Mouse (Mus musculus) hindbrain, embryonic 15.5 days (tissue): Measurements from ENCODE around the gene Bid. TPM values are rescaled to one million over a fixed set of nuclear protein-coding genes. Genes with fewer than 3 reads are reported as not detected.

Experiments used
- ATAC-seq: fragments of 200-750 bp; cut with Nextera tagmentation; 2 replicates; pipeline ENCODE4 v1.8.0; 2017; ENCODE audit warnings: low read depth, moderate number of reproducible peaks, moderate TSS enrichment; ENCODE audit not compliant: low FRiP score
- H3K27ac ChIP-seq: fragments of 300-500 bp; sonication (generic); replicated peaks from 2 replicates; pipeline ENCODE4 v1.5.1; 2015; ENCODE audit warnings: mild to moderate bottlenecking, inconsistent platforms
- H3K27me3 ChIP-seq: fragments of 300-500 bp; sonication (generic); 2 replicates; pipeline ENCODE4 v1.6.1; 2015; ENCODE audit warnings: control low read depth, inconsistent platforms
- H3K36me3 ChIP-seq: fragments of 300-500 bp; sonication (generic); 2 replicates; pipeline ENCODE4 v1.6.1; 2015; ENCODE audit warnings: control low read depth, inconsistent platforms
- H3K4me1 ChIP-seq: fragments of 300-500 bp; sonication (generic); replicated peaks from 2 replicates; pipeline ENCODE4 v1.6.1; 2015; ENCODE audit warnings: control low read depth, inconsistent platforms
- H3K4me2 ChIP-seq: fragments of 300-500 bp; sonication (generic); 2 replicates; pipeline ENCODE4 v1.6.1; 2015; ENCODE audit warnings: moderate library complexity, mild to moderate bottlenecking, inconsistent platforms
- H3K4me3 ChIP-seq: fragments of 300-500 bp; sonication (generic); 2 replicates; pipeline ENCODE4 v1.5.1; 2015; ENCODE audit warnings: mild to moderate bottlenecking, inconsistent platforms
- H3K9ac ChIP-seq: fragments of 300-500 bp; sonication (generic); 2 replicates; pipeline ENCODE4 v1.6.1; 2015; ENCODE audit warnings: inconsistent platforms
- H3K9me3 ChIP-seq: fragments of 300-500 bp; sonication (generic); 2 replicates; pipeline ENCODE4 v1.6.1; 2016; ENCODE audit warnings: control low read depth, inconsistent platforms
- WGBS: fragments of 180-500 bp; shearing (Covaris S2); methylation state at CpG from one replicate; pipeline ENCODE4 v1.1.7; 2015; 5-methylcytosine and 5-hydroxymethylcytosine counted together
- polyA plus RNA-seq: library from polyadenylated mRNA; unstranded; fragments of >200 nt; fragmentation: Nextera tagmentation; extraction: Ambion mirVana; gene quantifications from 2 replicates; pipeline ENCODE4 v1.2.1, GENCODE M21; 2015

Bid gene
- polyA plus RNA-seq, 1 experiment from 2014 or later, result 39.1 TPM

DNA sequence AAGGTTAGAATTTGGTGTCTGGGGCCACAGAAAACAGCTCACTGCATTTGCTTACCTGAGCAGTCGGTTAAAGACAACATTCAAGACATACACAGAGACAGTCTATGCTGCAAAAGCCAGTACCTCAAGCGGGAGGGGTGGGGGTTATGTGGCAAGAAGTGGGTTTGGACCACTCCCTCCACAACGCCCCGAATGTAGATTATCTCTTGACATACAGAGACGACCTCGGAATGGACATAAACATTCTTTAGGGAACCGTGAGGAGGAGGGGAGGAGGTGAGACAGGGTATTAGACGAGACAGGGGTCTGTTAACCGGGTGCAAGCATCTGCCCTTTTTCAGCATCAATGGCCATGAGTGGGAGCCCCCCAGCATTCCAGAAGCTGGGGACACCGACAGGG, 26.9 kb upstream of the Bid start:
- Histone ChIP-seq H3K4me1 (no peaks in the 10 kb centered on the region), H3K4me2 (no peak overlapping the region), H3K4me3 (no peak overlapping the region), H3K27ac (no peak overlapping the region), H3K36me3 (peaks cover 34% of the 10 kb centered on the region), H3K27me3 (no peaks in the 10 kb centered on the region), H3K9ac (no peak overlapping the region), H3K9me3 (no peaks in the 10 kb centered on the region)
- 87% methylated on average over 10 of the region's 10 CpGs for WGBS
- ATAC-seq, result no peak

DNA sequence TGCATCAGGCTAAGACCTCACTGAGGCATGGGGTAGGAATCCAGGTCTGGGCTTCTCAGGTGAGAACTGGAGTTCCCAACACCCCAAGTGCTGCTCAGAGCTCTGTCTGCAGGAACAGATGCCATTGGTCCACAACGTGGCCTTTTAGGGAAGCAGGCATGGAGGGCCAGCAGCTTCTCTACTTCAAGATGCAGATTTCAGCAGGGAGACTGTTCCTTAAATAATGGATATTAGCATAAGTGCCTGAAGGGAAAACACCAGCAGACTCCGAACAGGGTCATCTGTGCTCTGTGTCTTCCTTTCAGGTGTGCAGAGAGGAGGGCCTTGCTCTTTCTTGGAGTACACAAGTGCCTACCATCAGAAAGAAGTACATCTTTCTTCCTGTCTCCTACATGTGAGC, 26.4 kb upstream of the Bid start:
- Histone ChIP-seq H3K27me3 (no peaks in the 10 kb centered on the region), H3K27ac (no peak overlapping the region), H3K4me1 (no peaks in the 10 kb centered on the region), H3K36me3 (peaks cover 30% of the 10 kb centered on the region), H3K4me2 (no peak overlapping the region), H3K9me3 (no peaks in the 10 kb centered on the region), H3K9ac (no peak overlapping the region), H3K4me3 (no peak overlapping the region)
- ATAC-seq, result no peak
- WGBS, result 65% methylated on average over 2 of the region's 2 CpGs

DNA sequence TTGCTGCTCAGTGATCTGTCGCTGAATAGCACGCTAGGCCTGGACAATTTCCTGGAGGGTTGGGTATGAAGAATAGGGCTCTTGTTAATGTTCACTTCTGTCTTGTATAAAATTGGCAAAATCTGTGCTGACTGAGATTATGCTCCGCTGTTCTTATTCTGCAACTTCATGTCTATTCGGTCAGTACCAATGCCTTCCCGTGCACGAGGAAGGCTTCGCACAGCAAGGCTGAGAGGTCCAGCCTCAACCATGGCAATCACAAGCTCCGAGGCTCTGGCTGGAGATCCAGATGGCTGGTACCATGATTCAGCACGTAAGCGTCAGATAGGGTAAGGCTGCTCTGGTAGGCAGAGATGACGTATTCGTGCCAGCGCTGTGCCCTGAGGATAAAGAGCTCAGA, 24.9 kb upstream of the Bid start:
- H3K27ac ChIP-seq, result no peak overlapping the region
- H3K4me1 ChIP-seq, result no peaks in the 10 kb centered on the region
- no peak overlapping the region for H3K4me3 ChIP-seq
- H3K27me3 ChIP-seq, result no peaks in the 10 kb centered on the region
- H3K9ac ChIP-seq, result no peak overlapping the region
- H3K36me3 ChIP-seq, result peaks cover 20% of the 10 kb centered on the region
- no peak for ATAC-seq
- H3K9me3 ChIP-seq, result no peaks in the 10 kb centered on the region
- no peak overlapping the region for H3K4me2 ChIP-seq
- WGBS, result 95% methylated on average over 13 of the region's 13 CpGs

DNA sequence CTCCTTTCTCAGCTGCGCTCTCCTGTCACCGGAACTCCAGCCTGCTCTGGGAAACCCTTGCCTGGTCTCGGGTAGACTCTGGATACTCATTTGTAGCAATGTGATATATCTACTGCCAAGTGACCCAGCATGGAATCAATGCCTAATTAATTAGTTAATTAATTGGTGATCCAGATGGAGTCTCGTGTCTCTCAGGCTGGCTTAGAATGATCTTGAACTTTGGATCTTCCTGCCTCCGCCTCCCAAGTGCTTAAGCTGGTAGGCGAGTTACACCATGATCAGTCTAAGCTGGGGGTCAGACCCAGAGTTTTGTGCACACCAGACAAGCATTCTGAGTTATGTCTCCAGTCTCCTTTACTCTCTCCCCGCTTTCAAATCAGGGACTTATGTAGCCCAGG, 24.4 kb upstream of the Bid start:
- H3K36me3 ChIP-seq, result peaks cover 17% of the 10 kb centered on the region
- H3K4me2 ChIP-seq, result no peak overlapping the region
- H3K9ac ChIP-seq, result no peak overlapping the region
- no peak overlapping the region for H3K27ac ChIP-seq
- no peaks in the 10 kb centered on the region for H3K4me1 ChIP-seq
- H3K9me3 ChIP-seq, result no peaks in the 10 kb centered on the region
- WGBS, result 78% methylated on average over 7 of the region's 7 CpGs
- no peaks in the 10 kb centered on the region for H3K27me3 ChIP-seq
- no peak for ATAC-seq
- H3K4me3 ChIP-seq, result no peak overlapping the region

DNA sequence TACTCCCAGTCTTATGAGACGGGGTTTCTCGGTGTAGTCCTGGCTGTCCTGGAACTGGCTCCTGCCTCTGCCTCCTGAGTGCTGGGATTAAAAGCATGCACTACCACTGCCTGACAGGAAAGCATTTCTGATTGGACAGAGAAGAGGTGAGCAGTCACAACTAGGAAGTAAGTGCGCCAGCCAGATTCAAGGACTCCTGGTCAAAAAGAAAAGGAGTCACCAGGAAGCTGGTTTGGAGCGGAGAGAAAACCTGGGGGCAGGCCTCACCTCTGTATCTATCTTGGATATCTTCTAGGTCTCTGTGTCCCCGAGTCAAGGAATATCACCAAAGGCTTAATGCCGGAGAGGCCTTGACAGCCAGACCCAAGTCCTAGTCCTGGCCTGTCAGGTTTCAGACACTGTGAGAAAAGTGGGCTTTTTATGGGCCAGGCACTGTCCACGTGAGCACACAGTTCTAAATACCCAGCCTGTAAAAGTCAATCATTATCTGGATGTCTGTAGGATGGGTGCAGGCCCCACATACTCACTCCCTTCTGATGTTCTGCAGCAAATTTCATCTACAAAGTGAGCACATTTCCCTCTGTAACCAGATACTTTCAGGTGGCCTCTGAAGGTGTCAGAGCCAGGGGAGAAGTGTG, 23.9 kb upstream of the Bid start:
- no peak overlapping the region for H3K4me3 ChIP-seq
- no peak overlapping the region for H3K4me2 ChIP-seq
- ATAC-seq, result no peak
- H3K9ac ChIP-seq, result no peak overlapping the region
- no peak overlapping the region for H3K27ac ChIP-seq
- WGBS, result 92% methylated on average over 7 of the region's 7 CpGs
- H3K36me3 ChIP-seq, result peaks cover 11% of the 10 kb centered on the region
- no peaks in the 10 kb centered on the region for H3K9me3 ChIP-seq
- no peaks in the 10 kb centered on the region for H3K4me1 ChIP-seq
- no peaks in the 10 kb centered on the region for H3K27me3 ChIP-seq

DNA sequence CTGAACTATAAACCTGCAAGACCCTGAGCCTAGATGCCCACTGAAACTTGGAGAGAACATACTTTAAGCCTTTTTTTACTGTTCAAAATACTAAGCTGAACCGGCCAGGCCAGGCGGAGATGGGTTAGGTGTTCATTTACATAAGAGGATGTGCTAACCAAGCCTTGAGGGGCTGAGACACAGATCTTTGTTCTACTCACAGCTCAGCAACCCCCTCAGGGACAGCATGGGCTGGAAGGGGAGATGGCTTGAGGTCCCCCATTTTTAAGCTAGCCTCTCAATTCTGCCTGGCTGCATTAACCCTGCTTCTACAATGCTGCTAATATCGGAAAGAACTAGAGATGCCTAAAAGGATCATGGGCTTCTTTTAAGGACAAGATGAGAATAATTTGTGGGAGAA, 23.1 kb upstream of the Bid start:
- Histone ChIP-seq H3K27ac (no peak overlapping the region), H3K27me3 (no peaks in the 10 kb centered on the region), H3K4me2 (no peak overlapping the region), H3K9ac (no peak overlapping the region), H3K36me3 (peaks cover 6% of the 10 kb centered on the region; the same call in 1 of the 2 replicates), H3K4me3 (no peak overlapping the region), H3K9me3 (no peaks in the 10 kb centered on the region), H3K4me1 (no peaks in the 10 kb centered on the region)
- WGBS, result 84% methylated on average over 3 of the region's 3 CpGs
- no peak for ATAC-seq

DNA sequence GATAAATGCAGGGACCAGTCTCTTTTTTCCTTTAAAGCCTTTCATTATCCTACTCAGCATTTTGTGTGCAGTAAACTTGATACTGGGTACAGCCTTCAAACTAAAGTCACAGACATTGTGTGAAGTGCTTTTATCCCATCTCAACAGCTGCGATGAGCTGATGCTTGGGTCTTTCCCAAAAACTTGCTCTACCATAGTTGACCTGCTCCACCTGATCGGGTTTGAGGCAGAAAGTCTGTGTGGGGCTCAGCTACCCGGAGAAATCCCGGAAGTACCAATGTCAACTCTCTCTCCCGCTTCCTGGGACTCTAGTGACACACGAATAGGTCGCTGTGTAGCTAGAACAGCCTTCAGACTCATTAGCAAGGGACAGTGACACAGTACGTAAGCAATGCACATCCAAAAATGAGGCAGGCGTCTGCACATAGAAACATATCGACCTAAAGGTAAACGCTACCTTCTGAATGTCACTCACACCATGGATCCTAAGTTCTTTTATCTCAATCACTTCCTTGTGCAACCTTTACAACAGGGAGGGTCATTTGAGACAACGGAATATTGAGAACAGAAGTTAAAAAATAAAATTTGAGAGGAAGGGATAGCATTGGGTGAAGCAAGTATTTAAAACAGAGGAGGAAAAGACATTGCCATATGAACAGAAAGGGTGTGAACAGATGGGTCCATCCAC, 22.3 kb upstream of the Bid start:
- no peaks in the 10 kb centered on the region for H3K4me1 ChIP-seq
- no peak for ATAC-seq
- peaks cover 15% of the 10 kb centered on the region for H3K36me3 ChIP-seq
- no peaks in the 10 kb centered on the region for H3K9me3 ChIP-seq
- no peaks in the 10 kb centered on the region for H3K27me3 ChIP-seq
- H3K4me3 ChIP-seq, result no peak overlapping the region
- no peak overlapping the region for H3K9ac ChIP-seq
- no peak overlapping the region for H3K4me2 ChIP-seq
- WGBS, result 93% methylated on average over 12 of the region's 12 CpGs
- H3K27ac ChIP-seq, result no peak overlapping the region

DNA sequence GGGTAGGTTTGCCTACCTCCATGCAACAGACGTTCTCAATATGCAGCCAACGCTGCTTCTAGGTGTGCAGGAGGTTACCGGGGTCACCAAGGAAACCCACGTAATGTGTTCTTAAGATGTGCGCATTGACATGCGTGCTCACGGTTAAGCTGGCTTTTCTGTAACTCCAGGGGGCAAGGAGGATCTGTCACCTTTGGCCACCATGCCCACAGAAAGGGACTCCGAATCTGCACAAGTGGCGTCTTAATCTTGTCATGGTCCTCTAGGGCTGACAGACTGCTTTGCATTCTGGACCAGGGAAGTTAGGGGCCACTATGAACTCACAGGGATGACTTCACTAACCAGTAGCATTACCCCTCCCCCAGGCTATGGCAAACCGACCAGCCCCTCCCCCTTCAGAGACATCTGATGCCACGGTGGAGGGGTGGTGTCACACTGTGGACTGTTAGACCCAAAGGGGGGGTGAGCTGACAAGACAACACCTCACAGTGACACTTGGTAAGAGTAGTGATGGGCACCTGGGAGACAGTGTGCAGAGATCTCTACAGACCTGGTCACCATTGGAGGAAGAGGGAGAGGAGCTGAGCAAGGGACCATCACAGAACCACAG, 21.5 kb upstream of the Bid start:
- no peaks in the 10 kb centered on the region for H3K27me3 ChIP-seq
- no peak overlapping the region for H3K9ac ChIP-seq
- no peak overlapping the region for H3K4me2 ChIP-seq
- no peak overlapping the region for H3K4me3 ChIP-seq
- H3K36me3 ChIP-seq, result peaks cover 21% of the 10 kb centered on the region
- no peak overlapping the region for H3K27ac ChIP-seq
- H3K4me1 ChIP-seq, result no peaks in the 10 kb centered on the region
- no peak for ATAC-seq
- no peaks in the 10 kb centered on the region for H3K9me3 ChIP-seq
- WGBS, result 83% methylated on average over 11 of the region's 11 CpGs

DNA sequence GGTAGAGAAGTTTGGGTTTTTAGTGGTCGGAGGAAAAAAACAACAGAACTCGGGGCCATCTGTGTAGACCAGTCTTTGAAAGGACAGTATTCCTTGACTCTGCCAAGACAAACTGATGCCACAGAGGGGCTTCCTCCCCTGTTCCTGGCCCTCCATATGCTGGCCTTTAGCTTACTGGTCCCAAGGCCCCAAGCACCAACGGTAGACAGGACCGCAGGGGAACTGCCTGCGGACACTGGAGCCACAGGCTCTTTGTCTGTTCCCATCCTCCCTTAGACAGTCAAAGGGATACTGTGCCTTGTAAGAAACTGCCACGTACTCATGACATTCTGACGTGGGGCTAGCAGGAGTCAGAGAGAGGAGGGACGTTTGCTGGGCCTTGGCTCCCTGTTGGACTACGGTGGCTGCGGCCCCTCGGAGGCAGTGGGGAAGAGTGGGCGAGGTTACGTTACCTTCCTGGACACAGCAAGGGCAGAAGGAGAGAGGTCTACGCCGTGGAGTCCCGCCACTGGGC, 20.5 kb upstream of the Bid start:
- Histone ChIP-seq H3K9me3 (no peaks in the 10 kb centered on the region), H3K27ac (no peak overlapping the region), H3K4me2 (no peak overlapping the region), H3K4me3 (no peak overlapping the region), H3K4me1 (no peaks in the 10 kb centered on the region), H3K27me3 (no peaks in the 10 kb centered on the region), H3K36me3 (peaks cover 27% of the 10 kb centered on the region), H3K9ac (no peak overlapping the region)
- WGBS, result 89% methylated on average over 16 of the region's 16 CpGs
- ATAC-seq, result no peak

DNA sequence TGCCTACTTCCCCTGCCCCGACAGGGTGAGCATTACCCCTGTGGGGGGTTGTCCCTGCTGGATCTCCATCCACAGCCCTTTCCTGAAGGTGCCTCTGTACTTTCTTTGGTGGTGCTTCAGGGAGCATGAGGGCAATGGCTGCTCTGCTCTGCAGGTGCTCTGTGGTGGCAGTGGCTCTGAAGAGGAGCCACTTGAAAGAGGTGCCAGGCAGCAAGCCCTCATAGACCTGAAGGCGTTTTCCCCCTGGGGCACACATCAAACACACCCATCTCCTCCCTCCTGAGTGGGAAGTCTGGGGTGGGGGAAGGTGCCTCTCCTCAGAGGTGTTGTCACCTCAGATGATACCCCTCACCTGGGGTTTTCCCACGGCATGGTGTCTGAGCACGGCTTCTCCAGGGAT, 17.5 kb upstream of the Bid start:
- ATAC-seq, result no peak
- H3K9me3 ChIP-seq, result no peaks in the 10 kb centered on the region
- no peak overlapping the region for H3K4me2 ChIP-seq
- 84% methylated on average over 4 of the region's 4 CpGs for WGBS
- H3K36me3 ChIP-seq, result peaks cover 33% of the 10 kb centered on the region
- H3K27me3 ChIP-seq, result no peaks in the 10 kb centered on the region
- H3K9ac ChIP-seq, result no peak overlapping the region
- no peak overlapping the region for H3K4me3 ChIP-seq
- no peaks in the 10 kb centered on the region for H3K4me1 ChIP-seq
- no peak overlapping the region for H3K27ac ChIP-seq

DNA sequence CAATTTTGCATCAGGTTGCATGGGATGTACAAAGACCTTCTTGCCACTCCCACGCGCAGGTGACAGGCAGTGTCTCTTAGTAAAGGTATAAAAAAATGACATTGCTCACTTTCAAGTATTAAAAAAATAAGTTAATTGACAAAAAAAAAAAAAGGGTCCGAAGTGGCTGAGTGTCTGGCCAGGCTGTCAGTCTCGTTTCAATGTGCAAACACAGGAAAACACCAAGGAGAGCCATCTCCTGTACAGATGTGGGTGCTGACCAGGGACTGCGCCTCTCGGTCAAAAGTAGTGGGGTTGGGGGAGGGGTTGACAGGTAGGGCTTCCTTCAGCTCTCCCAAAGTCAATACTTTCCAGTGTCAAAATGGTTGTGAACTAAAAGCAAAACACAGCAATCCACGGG, 17.0 kb upstream of the Bid start:
- Histone ChIP-seq H3K4me2 (no peak overlapping the region), H3K4me3 (no peak overlapping the region), H3K36me3 (peaks cover 37% of the 10 kb centered on the region), H3K27me3 (no peaks in the 10 kb centered on the region), H3K27ac (no peak overlapping the region), H3K9ac (no peak overlapping the region), H3K4me1 (no peaks in the 10 kb centered on the region), H3K9me3 (no peaks in the 10 kb centered on the region)
- 93% methylated on average over 7 of the region's 7 CpGs for WGBS
- ATAC-seq, result no peak

DNA sequence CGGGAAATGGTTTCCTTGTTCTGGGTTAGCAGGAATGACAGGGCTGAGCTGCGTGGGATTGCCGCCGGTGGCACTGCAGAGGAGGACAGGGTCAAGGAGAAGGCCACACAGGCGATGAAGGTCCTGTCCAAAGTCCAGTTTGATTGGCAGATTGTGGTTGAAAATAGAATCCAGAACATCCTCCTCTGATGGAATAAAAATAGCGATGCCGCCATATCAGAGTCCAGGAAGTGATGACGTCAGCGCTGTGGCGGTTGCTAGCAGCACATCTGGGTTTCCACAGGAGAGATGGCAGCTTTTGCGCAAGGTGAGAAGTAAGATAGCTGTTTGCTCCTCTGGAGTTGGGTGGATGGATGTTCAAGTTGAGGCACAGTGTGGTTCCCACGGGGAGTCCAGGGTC, 15.9 kb upstream of the Bid start:
- ATAC-seq, result no peak
- Histone ChIP-seq H3K9ac (no peak overlapping the region), H3K4me1 (no peaks in the 10 kb centered on the region), H3K27ac (no peak overlapping the region), H3K9me3 (no peaks in the 10 kb centered on the region), H3K4me3 (no peak overlapping the region), H3K4me2 (no peak overlapping the region), H3K27me3 (no peaks in the 10 kb centered on the region), H3K36me3 (peaks cover 37% of the 10 kb centered on the region)
- WGBS, result 92% methylated on average over 12 of the region's 12 CpGs
